Mouse (Mus musculus) embryonic facial prominence, embryonic 15.5 days (tissue): Measurements from ENCODE around the gene Rnf123. TPM values are rescaled to one million over a fixed set of nuclear protein-coding genes. Genes with fewer than 3 reads are reported as not detected.

Experiments used
- ATAC-seq: fragments of 200-750 bp; cut with Nextera tagmentation; 2 replicates; pipeline ENCODE4 v1.8.0; 2017; ENCODE audit warnings: low read depth, moderate TSS enrichment; ENCODE audit not compliant: insufficient number of reproducible peaks, low FRiP score, low TSS enrichment
- H3K27ac ChIP-seq: fragments of 300-500 bp; sonication (generic); replicated peaks from 2 replicates; pipeline ENCODE4 v1.5.1; 2015; ENCODE audit warnings: mild to moderate bottlenecking, inconsistent platforms
- H3K27me3 ChIP-seq: fragments of 300-500 bp; sonication (generic); 2 replicates; pipeline ENCODE4 v1.6.1; 2015; ENCODE audit warnings: inconsistent platforms
- H3K36me3 ChIP-seq: fragments of 300-500 bp; sonication (generic); 2 replicates; pipeline ENCODE4 v1.6.1; 2015; ENCODE audit warnings: mild to moderate bottlenecking, inconsistent platforms
- H3K4me1 ChIP-seq: fragments of 300-500 bp; sonication (generic); 2 replicates; pipeline ENCODE4 v1.6.1; 2015; ENCODE audit warnings: inconsistent platforms
- H3K4me2 ChIP-seq: fragments of 300-500 bp; sonication (generic); replicated peaks from 2 replicates; pipeline ENCODE4 v1.6.1; 2015; ENCODE audit warnings: mild to moderate bottlenecking, inconsistent platforms
- H3K4me3 ChIP-seq: fragments of 300-500 bp; sonication (generic); replicated peaks from 2 replicates; pipeline ENCODE4 v1.5.1; 2015; ENCODE audit warnings: mild to moderate bottlenecking, inconsistent platforms
- H3K9ac ChIP-seq: fragments of 300-500 bp; sonication (generic); 2 replicates; pipeline ENCODE4 v1.6.1; 2015; ENCODE audit warnings: inconsistent platforms
- H3K9me3 ChIP-seq: fragments of 300-500 bp; sonication (generic); replicated peaks from 2 replicates; pipeline ENCODE4 v1.6.1; 2016; ENCODE audit warnings: inconsistent platforms
- WGBS: fragments of 180-500 bp; shearing (Covaris S2); methylation state at CpG from one replicate; pipeline ENCODE4 v1.1.7; 2015; 5-methylcytosine and 5-hydroxymethylcytosine counted together
- polyA plus RNA-seq: library from polyadenylated mRNA; unstranded; fragments of >200 nt; fragmentation: Nextera tagmentation; extraction: Ambion mirVana; gene quantifications from 2 replicates; pipeline ENCODE4 v1.2.1, GENCODE M21; 2015

Rnf123 gene
- polyA plus RNA-seq, 1 experiment from 2014 or later = 34.9 TPM

- H3K9me3 ChIP-seq = no peaks in the 10 kb centered on the region
- H3K4me1 ChIP-seq = peaks cover 31% of the 10 kb centered on the region
- 4% methylated on average over 19 of the region's 19 CpGs for WGBS
- peak overlapping the region; percentile 36 for H3K4me2 ChIP-seq
- H3K4me3 ChIP-seq = peak overlapping the region; percentile 12; the same call in 1 of the 2 replicates
- H3K27ac ChIP-seq = no peak overlapping the region
- no peak for ATAC-seq
- no peak overlapping the region for H3K9ac ChIP-seq
- H3K27me3 ChIP-seq = peaks cover 33% of the 10 kb centered on the region
- peaks cover 34% of the 10 kb centered on the region for H3K36me3 ChIP-seq
Observed at GRCm38 (mm10) chr9:108082549-108082948, 597 bp downstream of the Rnf123 start.

DNA sequence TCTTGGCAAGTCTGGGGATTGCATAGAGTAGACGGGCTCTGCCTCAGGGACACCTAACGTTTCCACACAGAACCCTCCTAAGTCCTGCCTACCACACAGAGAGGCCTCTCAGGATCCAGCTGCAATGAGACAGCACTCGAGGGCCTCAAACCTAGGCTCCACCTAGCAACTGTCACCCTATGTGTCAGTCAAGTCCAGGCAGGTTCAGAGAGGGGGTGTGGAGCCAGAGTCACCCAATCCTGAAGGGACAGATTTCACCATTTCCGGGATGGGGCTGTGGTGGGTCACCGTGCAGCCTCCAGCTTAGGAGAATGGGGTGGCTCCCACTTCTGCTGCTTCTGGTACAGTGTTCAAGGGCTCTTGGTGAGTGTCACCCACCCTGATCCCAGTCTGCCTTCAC is 3.0 kb downstream of the Rnf123 start, which contains the start of gene Mst1:
TSS of gene Mst1 (plus strand) at position 269 of the 400 bp plus-strand sequence.
- Histone ChIP-seq H3K4me2 (peak within 1 kb of the TSS; percentile 67), H3K36me3 (peaks cover 10% of the 10 kb centered on the region), H3K27ac (peak within 1 kb of the TSS; percentile 30; the same call in 1 of the 2 replicates), H3K4me3 (peak within 1 kb of the TSS; percentile 68), H3K9me3 (no peaks in the 10 kb centered on the region), H3K27me3 (peaks cover 33% of the 10 kb centered on the region), H3K4me1 (peaks cover 31% of the 10 kb centered on the region), H3K9ac (peak within 1 kb of the TSS; percentile 82)
- no peak for ATAC-seq
- 53% methylated on average over 5 of the region's 5 CpGs for WGBS

- no peak for ATAC-seq
- Histone ChIP-seq H3K4me3 (no peak overlapping the region), H3K4me1 (peaks cover 7% of the 10 kb centered on the region), H3K36me3 (peaks cover 31% of the 10 kb centered on the region), H3K4me2 (no peak overlapping the region), H3K9ac (no peak overlapping the region), H3K9me3 (no peaks in the 10 kb centered on the region), H3K27ac (no peak overlapping the region), H3K27me3 (no peaks in the 10 kb centered on the region)
- WGBS = 66% methylated on average over 7 of the region's 7 CpGs
Observed at GRCm38 (mm10) chr9:108073141-108073930, 9.8 kb downstream of the Rnf123 start.

DNA sequence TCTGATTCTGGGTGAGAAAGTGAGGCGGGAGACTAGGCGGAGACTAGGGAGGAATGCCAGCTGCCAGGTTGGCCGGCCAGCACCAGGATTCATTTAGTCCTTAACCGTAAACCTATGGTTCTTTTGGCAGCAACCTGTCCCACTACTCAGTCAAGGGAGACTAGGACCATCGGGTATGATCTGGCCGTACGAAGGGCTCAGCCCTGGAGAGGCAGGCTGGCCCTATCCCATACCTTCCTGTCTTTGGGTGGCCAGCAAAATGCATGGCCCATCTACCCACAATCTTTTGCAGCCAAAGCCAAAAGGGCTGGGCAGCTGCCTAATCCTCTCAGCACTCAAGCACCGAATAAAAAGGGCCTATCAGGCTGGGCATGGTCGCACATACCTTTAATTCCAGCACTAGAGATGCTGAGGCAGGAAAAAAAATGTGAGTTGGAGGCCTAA is 10.6 kb downstream of the Rnf123 start:
- H3K4me1 ChIP-seq = no peaks in the 10 kb centered on the region
- no peaks in the 10 kb centered on the region for H3K27me3 ChIP-seq
- no peak overlapping the region for H3K4me3 ChIP-seq
- no peak overlapping the region for H3K9ac ChIP-seq
- WGBS = 73% methylated on average over 9 of the region's 9 CpGs
- ATAC-seq = no peak
- H3K4me2 ChIP-seq = no peak overlapping the region
- no peaks in the 10 kb centered on the region for H3K9me3 ChIP-seq
- H3K27ac ChIP-seq = no peak overlapping the region
- peaks cover 35% of the 10 kb centered on the region for H3K36me3 ChIP-seq

- no peak overlapping the region for H3K4me3 ChIP-seq
- no peak for ATAC-seq
- H3K27me3 ChIP-seq = no peaks in the 10 kb centered on the region
- WGBS = 87% methylated on average over 4 of the region's 4 CpGs
- H3K4me2 ChIP-seq = no peak overlapping the region
- H3K36me3 ChIP-seq = peaks cover 41% of the 10 kb centered on the region
- no peak overlapping the region for H3K27ac ChIP-seq
- no peaks in the 10 kb centered on the region for H3K9me3 ChIP-seq
- no peak overlapping the region for H3K9ac ChIP-seq
- no peaks in the 10 kb centered on the region for H3K4me1 ChIP-seq
Observed at GRCm38 (mm10) chr9:108071801-108072200, 11.3 kb downstream of the Rnf123 start.

GRCm38 (mm10) chr9:108069529-108069928 is 13.6 kb downstream of the Rnf123 start:
- no peaks in the 10 kb centered on the region for H3K4me1 ChIP-seq
- H3K36me3 ChIP-seq = peaks cover 52% of the 10 kb centered on the region
- ATAC-seq = no peak
- H3K4me2 ChIP-seq = no peak overlapping the region
- H3K4me3 ChIP-seq = no peak overlapping the region
- H3K27ac ChIP-seq = no peak overlapping the region
- H3K9ac ChIP-seq = no peak overlapping the region
- H3K27me3 ChIP-seq = no peaks in the 10 kb centered on the region
- H3K9me3 ChIP-seq = no peaks in the 10 kb centered on the region
- 85% methylated on average over 7 of the region's 7 CpGs for WGBS

DNA sequence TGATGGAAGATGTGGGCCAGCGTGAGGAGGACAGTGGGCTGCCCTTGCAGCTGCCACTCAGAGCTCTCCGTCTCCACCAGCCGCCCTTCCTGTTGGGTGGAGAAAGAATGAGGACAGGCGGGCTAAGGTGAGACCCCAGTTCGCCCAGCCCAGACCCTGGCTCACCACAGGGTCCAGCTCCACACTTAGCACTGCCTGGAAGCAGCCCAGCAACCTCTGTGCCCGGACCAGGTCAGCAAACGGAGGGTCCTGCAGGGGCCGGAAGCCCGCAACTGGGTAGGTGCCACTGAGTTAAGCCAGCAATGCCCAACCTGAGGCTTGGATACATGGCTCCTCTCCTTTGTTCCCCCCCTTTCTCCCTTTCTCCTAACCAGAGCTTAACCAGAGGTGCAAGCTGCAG is 14.1 kb downstream of the Rnf123 start:
- H3K4me1 ChIP-seq = no peaks in the 10 kb centered on the region
- H3K4me2 ChIP-seq = no peak overlapping the region
- peaks cover 57% of the 10 kb centered on the region for H3K36me3 ChIP-seq
- no peaks in the 10 kb centered on the region for H3K27me3 ChIP-seq
- no peak for ATAC-seq
- no peak overlapping the region for H3K9ac ChIP-seq
- no peaks in the 10 kb centered on the region for H3K9me3 ChIP-seq
- no peak overlapping the region for H3K27ac ChIP-seq
- 85% methylated on average over 9 of the region's 9 CpGs for WGBS
- H3K4me3 ChIP-seq = no peak overlapping the region

- H3K4me3 ChIP-seq = no peak overlapping the region
- H3K9me3 ChIP-seq = no peaks in the 10 kb centered on the region
- no peaks in the 10 kb centered on the region for H3K4me1 ChIP-seq
- no peaks in the 10 kb centered on the region for H3K27me3 ChIP-seq
- no peak overlapping the region for H3K9ac ChIP-seq
- no peak overlapping the region for H3K27ac ChIP-seq
- 15% methylated on average over 8 of the region's 8 CpGs for WGBS
- ATAC-seq = no peak
- peaks cover 68% of the 10 kb centered on the region for H3K36me3 ChIP-seq
- no peak overlapping the region for H3K4me2 ChIP-seq
Observed at GRCm38 (mm10) chr9:108067900-108068299, 15.2 kb downstream of the Rnf123 start.

DNA sequence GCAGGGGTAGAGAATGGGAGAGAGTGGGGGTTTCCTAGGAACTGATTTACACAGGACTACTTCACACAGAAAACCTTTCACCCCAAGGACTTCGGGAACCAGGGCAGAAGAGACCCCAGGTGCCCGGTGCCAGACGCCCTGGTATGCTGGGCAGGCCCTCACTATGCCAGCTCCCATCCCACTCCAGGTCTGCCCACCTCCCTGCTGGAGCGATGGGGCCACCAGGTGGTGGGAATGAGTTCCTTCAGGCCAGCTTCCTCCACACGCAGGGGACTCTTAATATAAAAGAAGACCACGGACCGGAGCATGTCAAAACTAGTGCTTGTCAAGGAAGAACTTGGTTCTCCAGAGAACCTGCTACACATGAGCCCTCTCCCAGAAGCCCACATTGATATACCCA is 15.9 kb downstream of the Rnf123 start:
- Histone ChIP-seq H3K9me3 (no peaks in the 10 kb centered on the region), H3K9ac (no peak overlapping the region), H3K4me3 (no peak overlapping the region), H3K4me1 (no peaks in the 10 kb centered on the region), H3K27me3 (no peaks in the 10 kb centered on the region), H3K4me2 (no peak overlapping the region), H3K27ac (no peak overlapping the region), H3K36me3 (peaks cover 75% of the 10 kb centered on the region)
- WGBS = 80% methylated on average over 7 of the region's 7 CpGs
- ATAC-seq = no peak

DNA sequence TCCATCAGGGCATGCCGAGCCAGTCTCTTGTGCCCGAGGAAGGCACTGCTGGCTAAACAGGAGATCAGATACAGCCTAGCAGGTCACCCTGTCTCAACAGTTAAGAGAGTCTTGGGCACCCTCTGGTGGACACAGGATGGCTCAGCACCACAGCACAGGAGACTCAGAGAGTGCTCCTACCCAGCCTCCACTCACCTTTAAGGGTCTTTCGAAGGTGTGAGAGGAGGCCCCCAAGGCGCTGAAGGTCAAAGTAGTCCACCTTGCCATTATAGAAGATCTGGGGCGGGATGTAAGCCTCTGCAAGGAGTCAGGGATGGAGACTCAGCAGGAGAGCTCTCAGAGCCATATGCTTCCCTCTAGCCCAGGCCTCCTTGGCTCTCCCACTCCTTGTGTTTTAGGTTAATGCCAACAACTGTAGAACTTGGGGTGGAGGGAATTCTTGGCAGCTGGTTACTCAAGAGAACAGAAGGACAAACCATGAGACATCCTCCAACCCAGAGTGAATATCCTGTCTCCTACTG is 17.6 kb downstream of the Rnf123 start:
- no peak overlapping the region for H3K9ac ChIP-seq
- H3K27me3 ChIP-seq = no peaks in the 10 kb centered on the region
- H3K27ac ChIP-seq = no peak overlapping the region
- no peak overlapping the region for H3K4me2 ChIP-seq
- H3K4me1 ChIP-seq = no peaks in the 10 kb centered on the region
- peaks cover 74% of the 10 kb centered on the region for H3K36me3 ChIP-seq
- ATAC-seq = no peak
- 39% methylated on average over 5 of the region's 5 CpGs for WGBS
- no peaks in the 10 kb centered on the region for H3K9me3 ChIP-seq
- H3K4me3 ChIP-seq = no peak overlapping the region

GRCm38 (mm10) chr9:108063361-108063760 is 19.8 kb downstream of the Rnf123 start:
- Histone ChIP-seq H3K9me3 (no peaks in the 10 kb centered on the region), H3K4me2 (no peak overlapping the region), H3K9ac (no peak overlapping the region), H3K4me3 (no peak overlapping the region), H3K27ac (no peak overlapping the region), H3K4me1 (no peaks in the 10 kb centered on the region), H3K27me3 (no peaks in the 10 kb centered on the region), H3K36me3 (peaks cover 74% of the 10 kb centered on the region)
- no peak for ATAC-seq
- 87% methylated on average over 12 of the region's 12 CpGs for WGBS
